Mouse (Mus musculus): ENCODE results near the gene Sult1a1.

- TF ChIP-seq CTCF (IDR thresholded peaks at IDR 0.05; ENCODE audit: low read depth, low read length) (no peak), POLR2A (IDR thresholded peaks at IDR 0.05; ENCODE audit: extremely low read depth, insufficient read depth, low read length) (peak; percentile 50)
Observed at GRCm38 (mm10) chr7:126695210-126695611, 19.0 kb upstream of the Sult1a1 start, which contains the start of gene Bola2.

All from liver, adult 2 months (tissue).